Mouse (Mus musculus) midbrain, embryonic 16.5 days (tissue): ENCODE data around the gene Lyrm4. TPM values are rescaled to one million over a fixed set of nuclear protein-coding genes. Genes with fewer than 3 reads are reported as not detected.

Source experiments
- ATAC-seq: fragments of 200-750 bp; cut with Nextera tagmentation; 2 replicates; pipeline ENCODE4 v1.8.0; 2017; ENCODE audit warnings: moderate TSS enrichment
- H3K27ac ChIP-seq: fragments of 300-500 bp; sonication (generic); 2 replicates; pipeline ENCODE4 v1.5.1; 2014; ENCODE audit warnings: mild to moderate bottlenecking, low read length, mixed read lengths
- H3K27me3 ChIP-seq: fragments of 300-500 bp; sonication (generic); 2 replicates; pipeline ENCODE4 v1.6.1; 2014; ENCODE audit warnings: low read depth, low read length, mixed read lengths; ENCODE audit not compliant: control insufficient read depth, insufficient read depth
- H3K36me3 ChIP-seq: fragments of 300-500 bp; sonication (generic); 2 replicates; pipeline ENCODE4 v1.6.1; 2014; ENCODE audit warnings: mild to moderate bottlenecking, low read length, moderate library complexity, mixed read lengths; ENCODE audit not compliant: control insufficient read depth, insufficient read depth
- H3K4me1 ChIP-seq: fragments of 300-500 bp; sonication (generic); 2 replicates; pipeline ENCODE4 v1.6.1; 2014; ENCODE audit warnings: mild to moderate bottlenecking, low read length, mixed read lengths; ENCODE audit not compliant: control insufficient read depth, insufficient read depth
- H3K4me2 ChIP-seq: fragments of 300-500 bp; sonication (generic); 2 replicates; pipeline ENCODE4 v1.6.1; 2014; ENCODE audit warnings: mild to moderate bottlenecking, low read length, mixed read lengths
- H3K4me3 ChIP-seq: fragments of 300-500 bp; sonication (generic); 2 replicates; pipeline ENCODE4 v1.5.1; 2014; ENCODE audit warnings: low read depth, mild to moderate bottlenecking, low read length, moderate library complexity, mixed read lengths
- H3K9ac ChIP-seq: fragments of 300-500 bp; sonication (generic); 2 replicates; pipeline ENCODE4 v1.6.1; 2014; ENCODE audit warnings: low read depth, low read length, mixed read lengths
- H3K9me3 ChIP-seq: fragments of 300-500 bp; sonication (generic); replicated peaks from 2 replicates; pipeline ENCODE4 v1.6.1; 2014; ENCODE audit warnings: mild to moderate bottlenecking, low read length, mixed read lengths; ENCODE audit not compliant: control insufficient read depth, poor library complexity, severe bottlenecking
- WGBS: fragments of 180-500 bp; shearing (Covaris S2); extraction: QIAGEN DNeasy Blood & Tissue Kit; methylation state at CpG from one replicate; pipeline ENCODE4 v1.1.7; 2014; 5-methylcytosine and 5-hydroxymethylcytosine counted together
- polyA plus RNA-seq: library from polyadenylated mRNA; unstranded; fragments of >200 nt; fragmentation: Nextera tagmentation; extraction: Ambion mirVana; gene quantifications from 2 replicates; pipeline ENCODE4 v1.2.1, GENCODE M21; 2015

Gene Lyrm4
- 39.2 and 45.5 TPM in 2 replicates for polyA plus RNA-seq

DNA sequence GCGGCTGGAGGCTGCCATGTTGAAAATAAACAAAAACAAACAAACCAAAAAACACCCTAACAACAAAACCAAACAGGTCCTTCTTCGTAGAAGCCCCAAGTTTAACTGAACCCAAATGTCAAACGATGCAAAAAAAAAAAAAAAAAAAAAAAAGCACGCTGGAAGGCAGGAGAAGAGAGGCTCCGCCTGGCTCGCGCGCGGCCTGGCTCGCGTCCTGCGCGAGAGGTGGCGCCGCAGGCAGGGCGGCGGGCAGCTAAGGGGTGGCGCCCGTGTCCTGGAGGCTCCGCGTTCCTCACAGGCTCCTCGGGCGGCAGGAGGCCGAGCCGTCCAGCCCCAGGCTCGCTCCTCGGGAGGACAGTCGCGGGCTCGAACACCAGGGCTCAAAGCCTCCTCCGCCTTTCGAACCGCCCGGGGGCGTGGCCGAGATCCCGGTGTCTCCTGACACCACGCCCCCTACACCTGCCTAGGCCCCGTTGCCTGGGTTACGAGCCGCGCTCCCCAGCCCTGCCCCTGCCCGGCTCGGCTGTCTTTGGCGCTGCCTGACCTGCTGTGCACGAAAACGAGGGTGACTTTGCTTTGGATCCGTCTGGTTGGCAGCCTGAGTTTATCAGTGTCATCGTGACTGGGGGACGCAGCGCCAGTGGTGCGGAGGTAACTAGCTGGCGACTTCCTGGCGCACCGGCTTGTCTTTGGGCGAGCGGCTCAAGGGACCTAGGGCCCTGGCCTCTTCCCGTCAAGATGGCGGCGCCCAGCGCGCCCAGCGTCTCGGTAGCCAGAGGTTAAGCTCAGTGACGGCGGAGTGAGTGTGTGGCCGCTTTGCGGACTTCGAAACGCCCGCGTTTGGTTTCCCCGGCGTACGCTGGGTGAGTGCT lies at the start of gene Lyrm4, which contains the start of gene Fars2:
TSS of gene Lyrm4 (minus strand) at position 384 of the 872 bp plus-strand sequence.
TSS of gene Fars2 (plus strand) at position 270 of the 872 bp plus-strand sequence.
- WGBS = under 1% methylated on average over 72 of the region's 75 CpGs
- H3K4me3 ChIP-seq = peak within 1 kb of the TSS; percentile 80
- H3K4me2 ChIP-seq = peak within 1 kb of the TSS; percentile 70
- H3K36me3 ChIP-seq = no peaks in the 10 kb centered on the region
- peak within 1 kb of the TSS; percentile 83 for H3K9ac ChIP-seq
- no peaks in the 10 kb centered on the region for H3K9me3 ChIP-seq
- ATAC-seq = peak; percentile 99
- H3K27ac ChIP-seq = peak within 1 kb of the TSS; percentile 99
- H3K27me3 ChIP-seq = no peaks in the 10 kb centered on the region
- H3K4me1 ChIP-seq = peaks cover 22% of the 10 kb centered on the region

DNA sequence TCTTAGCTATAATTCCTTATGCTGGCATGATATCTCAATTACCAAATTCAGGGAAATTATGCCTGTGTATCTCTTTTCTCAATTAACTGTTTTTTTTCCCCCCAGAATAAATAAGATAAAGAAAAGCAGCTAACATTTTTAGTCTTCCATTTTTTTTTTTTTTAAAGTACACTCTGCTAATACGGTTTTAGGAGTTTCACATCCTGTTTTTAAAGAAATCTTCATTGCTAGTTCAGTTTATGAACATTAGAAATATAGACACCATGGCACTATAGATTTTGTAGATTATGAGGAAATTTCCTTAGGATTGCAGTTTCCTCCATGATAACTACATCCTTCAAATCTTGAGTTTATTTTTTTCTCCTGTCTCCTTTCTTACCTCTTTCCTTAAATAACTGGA lies 46.6 kb upstream of the Lyrm4 start:
- no peak overlapping the region for H3K4me2 ChIP-seq
- H3K4me1 ChIP-seq = no peaks in the 10 kb centered on the region
- no peak overlapping the region for H3K9ac ChIP-seq
- WGBS = 88% methylated on average over 1 of the region's 1 CpGs
- no peaks in the 10 kb centered on the region for H3K9me3 ChIP-seq
- H3K27ac ChIP-seq = no peak overlapping the region
- no peaks in the 10 kb centered on the region for H3K36me3 ChIP-seq
- no peaks in the 10 kb centered on the region for H3K27me3 ChIP-seq
- no peak for ATAC-seq
- H3K4me3 ChIP-seq = no peak overlapping the region

DNA sequence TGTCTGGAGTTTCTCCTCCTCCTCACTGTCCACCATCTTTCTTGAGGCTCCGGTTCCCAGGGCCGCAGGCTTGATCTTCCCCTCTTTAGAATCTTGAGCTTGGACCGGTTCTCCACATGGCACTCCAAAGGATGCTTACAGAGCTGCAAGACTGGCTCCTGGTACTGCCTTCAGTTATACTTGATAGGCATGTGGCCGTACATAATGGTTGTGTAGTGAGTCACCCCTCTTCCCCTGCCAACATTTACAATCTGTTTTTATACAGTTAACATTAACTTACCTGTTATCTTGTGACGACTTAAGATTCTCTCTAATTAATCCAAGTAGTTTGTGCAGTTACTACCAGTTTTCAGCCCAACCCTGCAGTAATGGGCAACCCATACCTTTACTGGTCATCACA lies 46.1 kb upstream of the Lyrm4 start:
- Histone ChIP-seq H3K27me3 (no peaks in the 10 kb centered on the region), H3K4me2 (no peak overlapping the region), H3K9ac (no peak overlapping the region), H3K36me3 (no peaks in the 10 kb centered on the region), H3K4me3 (no peak overlapping the region), H3K4me1 (no peaks in the 10 kb centered on the region), H3K9me3 (no peaks in the 10 kb centered on the region), H3K27ac (no peak overlapping the region)
- ATAC-seq = no peak
- WGBS = 92% methylated on average over 5 of the region's 5 CpGs

DNA sequence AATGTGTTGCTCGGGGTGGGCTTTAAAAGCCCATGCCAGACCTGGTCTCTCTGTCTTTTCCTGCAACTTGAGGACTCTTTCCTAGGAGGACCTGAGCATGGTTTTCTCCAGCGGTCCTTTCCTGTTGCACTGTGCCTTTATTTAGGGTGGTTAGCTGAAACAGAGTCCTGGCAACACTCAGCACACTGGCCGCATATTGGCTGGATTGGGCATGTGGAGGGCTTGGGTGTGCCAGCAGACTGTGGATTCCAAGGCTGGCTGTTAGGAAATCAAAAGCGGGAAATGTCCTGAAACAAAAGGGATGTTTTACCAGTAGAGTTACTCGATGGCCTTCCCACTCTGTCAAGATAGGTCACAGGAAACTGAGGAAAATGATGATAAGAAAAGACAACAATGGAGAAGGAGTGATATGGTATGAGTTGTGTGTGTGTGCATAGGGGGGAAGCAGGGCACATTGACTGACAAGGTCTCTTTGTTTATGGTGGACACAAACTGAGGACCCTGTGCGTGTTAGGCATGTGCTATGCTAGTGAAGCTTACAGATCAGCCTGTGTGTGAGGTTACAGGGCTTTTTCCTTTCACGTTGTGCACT lies 39.1 kb upstream of the Lyrm4 start:
- WGBS = 95% methylated on average over 7 of the region's 7 CpGs
- Histone ChIP-seq H3K4me2 (no peak overlapping the region), H3K9ac (no peak overlapping the region), H3K4me1 (no peaks in the 10 kb centered on the region), H3K27me3 (no peaks in the 10 kb centered on the region), H3K9me3 (no peaks in the 10 kb centered on the region), H3K36me3 (no peaks in the 10 kb centered on the region), H3K4me3 (no peak overlapping the region), H3K27ac (no peak overlapping the region)
- no peak for ATAC-seq

DNA sequence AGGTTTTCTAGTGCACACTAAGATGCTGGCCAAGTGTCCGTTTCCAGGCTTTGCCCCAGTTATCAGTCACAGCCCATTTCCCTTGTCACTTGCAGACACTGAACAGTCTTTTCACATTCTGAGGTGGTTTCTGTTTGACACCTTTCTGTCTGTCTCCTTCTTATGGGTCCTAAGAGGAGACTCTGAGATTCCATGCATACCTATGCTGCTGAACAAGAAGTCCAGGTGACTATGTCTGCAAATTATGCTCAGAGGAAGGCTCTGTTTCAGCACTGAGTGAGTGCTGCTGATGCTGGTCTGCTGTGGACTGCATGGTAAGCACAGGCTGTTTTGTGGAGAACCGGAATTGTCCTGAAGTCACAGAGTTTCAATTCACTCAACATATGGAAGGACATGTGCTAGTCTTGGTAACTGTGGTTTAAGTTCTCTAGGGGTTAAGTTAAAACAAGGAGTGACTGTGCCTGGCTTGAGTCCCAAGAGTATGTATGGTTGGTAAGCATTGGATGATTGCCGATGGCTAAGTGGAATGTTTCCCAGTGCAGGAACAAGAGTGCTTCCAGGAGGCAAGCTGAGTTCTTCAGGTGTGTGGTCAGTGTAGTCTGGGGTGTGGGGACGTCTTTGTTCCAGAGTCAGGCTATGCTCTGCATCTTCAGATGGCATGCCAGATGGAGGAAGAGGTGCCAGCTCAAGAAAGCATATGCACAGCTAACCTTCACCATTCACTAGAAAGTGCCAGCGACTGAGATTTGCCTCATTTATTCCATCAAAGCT lies 35.6 kb upstream of the Lyrm4 start:
- no peak for ATAC-seq
- no peaks in the 10 kb centered on the region for H3K36me3 ChIP-seq
- H3K4me1 ChIP-seq = peaks cover 3% of the 10 kb centered on the region; the same call in 1 of the 2 replicates
- no peak overlapping the region for H3K4me2 ChIP-seq
- no peak overlapping the region for H3K27ac ChIP-seq
- 85% methylated on average over 5 of the region's 5 CpGs for WGBS
- H3K9me3 ChIP-seq = no peaks in the 10 kb centered on the region
- H3K4me3 ChIP-seq = no peak overlapping the region
- no peaks in the 10 kb centered on the region for H3K27me3 ChIP-seq
- no peak overlapping the region for H3K9ac ChIP-seq

DNA sequence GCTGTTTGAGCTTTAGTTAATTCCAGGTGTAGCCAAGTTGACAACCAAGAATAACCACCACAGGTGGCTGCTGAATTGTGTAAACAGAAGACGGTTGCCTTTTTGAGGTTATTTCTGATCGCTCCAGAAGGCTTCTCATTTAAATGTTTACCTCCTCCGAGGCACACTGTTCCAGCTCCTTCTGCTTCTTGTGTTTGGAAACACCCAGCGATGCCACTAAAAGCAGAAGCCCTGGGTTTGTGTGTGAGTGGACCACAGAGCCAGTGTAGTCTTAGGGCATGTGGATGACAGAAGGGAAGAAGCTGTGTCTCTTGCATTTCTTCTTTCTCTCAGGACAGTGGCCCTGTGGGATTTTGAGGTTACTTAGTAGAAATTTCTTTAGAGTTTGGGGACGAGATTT lies 32.9 kb upstream of the Lyrm4 start:
- H3K4me3 ChIP-seq = no peak overlapping the region
- H3K27me3 ChIP-seq = no peaks in the 10 kb centered on the region
- H3K4me1 ChIP-seq = peaks cover 6% of the 10 kb centered on the region; the same call in 1 of the 2 replicates
- H3K36me3 ChIP-seq = no peaks in the 10 kb centered on the region
- ATAC-seq = no peak
- WGBS = 52% methylated on average over 5 of the region's 5 CpGs
- no peak overlapping the region for H3K27ac ChIP-seq
- H3K9ac ChIP-seq = no peak overlapping the region
- no peaks in the 10 kb centered on the region for H3K9me3 ChIP-seq
- H3K4me2 ChIP-seq = no peak overlapping the region

DNA sequence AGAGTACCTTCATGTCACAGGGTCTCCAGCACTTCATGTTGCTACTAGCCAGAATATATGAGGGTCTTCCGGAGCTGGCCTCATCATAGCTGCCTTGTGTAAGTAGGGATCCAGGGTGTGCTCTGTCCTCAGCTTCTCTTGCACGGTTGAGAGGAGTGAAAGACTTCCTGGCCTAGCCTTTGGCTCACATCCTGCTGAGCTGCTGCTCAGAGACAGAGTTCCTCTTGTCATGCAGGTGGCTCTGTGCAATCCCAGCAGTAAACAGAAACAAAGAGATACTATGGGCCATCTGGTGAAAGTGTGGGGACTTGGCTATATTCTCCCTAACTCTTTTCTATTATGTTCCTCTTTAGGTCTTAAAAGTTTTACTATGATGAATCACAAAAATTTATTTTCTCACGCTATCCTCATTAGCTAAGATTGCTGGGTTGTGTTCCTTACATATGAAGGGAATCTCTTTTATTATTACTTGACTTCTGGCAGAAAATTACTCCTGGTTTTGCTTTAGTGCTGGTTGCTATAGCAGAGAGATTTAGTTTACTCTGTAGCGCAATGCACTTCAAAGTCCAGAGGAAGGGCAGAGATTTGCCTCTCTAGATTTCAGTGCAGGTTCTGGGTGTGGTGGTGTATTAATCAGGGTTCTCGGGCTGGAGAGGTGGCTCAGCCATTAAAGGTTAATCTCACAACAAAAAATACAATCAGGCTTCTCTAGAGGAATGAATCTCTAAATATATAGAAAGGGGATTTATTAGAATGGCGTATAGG lies 32.0 kb upstream of the Lyrm4 start:
- Histone ChIP-seq H3K9me3 (no peaks in the 10 kb centered on the region), H3K4me3 (no peak overlapping the region), H3K4me1 (peaks cover 6% of the 10 kb centered on the region; the same call in 1 of the 2 replicates), H3K36me3 (no peaks in the 10 kb centered on the region), H3K27me3 (no peaks in the 10 kb centered on the region), H3K4me2 (no peak overlapping the region), H3K9ac (peak overlapping the region; percentile 14; the same call in 1 of the 2 replicates), H3K27ac (no peak overlapping the region)
- ATAC-seq = peak; percentile 67; the same call in 1 of the 2 replicates
- WGBS = 37% methylated on average over 6 of the region's 6 CpGs

DNA sequence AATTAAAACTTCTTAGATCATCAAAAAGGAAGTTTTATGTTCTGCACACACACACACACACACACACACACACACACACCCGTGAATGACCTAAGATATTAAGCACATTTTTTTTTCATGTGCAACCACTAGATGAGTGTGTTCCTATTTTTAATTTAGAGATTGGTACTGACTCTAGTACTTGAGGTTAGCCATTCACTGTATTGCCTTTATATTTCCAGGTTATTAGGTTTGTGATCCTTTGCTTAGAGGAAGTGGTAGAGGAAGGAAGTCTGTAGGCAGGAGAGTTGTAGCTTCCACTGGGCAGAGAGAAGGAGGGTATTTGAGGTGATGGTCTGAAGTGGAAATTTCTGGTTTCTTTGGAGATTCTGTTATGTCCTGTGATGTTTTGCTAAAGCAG lies 28.3 kb upstream of the Lyrm4 start:
- no peak for ATAC-seq
- Histone ChIP-seq H3K27me3 (no peaks in the 10 kb centered on the region), H3K9ac (no peak overlapping the region), H3K4me1 (peaks cover 6% of the 10 kb centered on the region; the same call in 1 of the 2 replicates), H3K36me3 (no peaks in the 10 kb centered on the region), H3K4me3 (no peak overlapping the region), H3K27ac (no peak overlapping the region), H3K4me2 (no peak overlapping the region), H3K9me3 (no peaks in the 10 kb centered on the region)
- 81% methylated on average over 1 of the region's 1 CpGs for WGBS
